Mouse (Mus musculus) c-Kit-positive CD71-positive TER-119-positive erythroid progenitor cells, embryonic 14.5 days (primary cell): ENCODE results near the gene 1700028K03Rik.

Experiments used
- DNase-seq: peaks from one replicate; pipeline ENCODE4 v3.0.0-alpha.2; 2013; ENCODE audit warnings: low spot score

1700028K03Rik gene

GRCm38 (mm10) chr5:107534581-107534980, at the start of gene 1700028K03Rik:
TSS of gene 1700028K03Rik (plus strand) at chr5:107534709.
- no peak for DNase-seq

- DNase-seq = no peak
Measured at GRCm38 (mm10) chr5:107488996-107489395, 45.5 kb upstream of the 1700028K03Rik start.

GRCm38 (mm10) chr5:107491036-107491435, 43.5 kb upstream of the 1700028K03Rik start:
- no peak for DNase-seq

- DNase-seq = no peak
Measured at GRCm38 (mm10) chr5:107492471-107492870, 42.0 kb upstream of the 1700028K03Rik start.

- no peak for DNase-seq
Measured at GRCm38 (mm10) chr5:107494759-107495158, 39.8 kb upstream of the 1700028K03Rik start.

- no peak for DNase-seq
Measured at GRCm38 (mm10) chr5:107496047-107496446, 38.5 kb upstream of the 1700028K03Rik start.

GRCm38 (mm10) chr5:107497519-107498501, 36.7 kb upstream of the 1700028K03Rik start:
- DNase-seq = no peak

- DNase-seq = no peak
Measured at GRCm38 (mm10) chr5:107498806-107499310, 35.7 kb upstream of the 1700028K03Rik start.

- no peak for DNase-seq
Measured at GRCm38 (mm10) chr5:107499891-107500535, 34.5 kb upstream of the 1700028K03Rik start.

GRCm38 (mm10) chr5:107500741-107501140, 33.8 kb upstream of the 1700028K03Rik start:
- DNase-seq = no peak

GRCm38 (mm10) chr5:107507321-107507720, 27.2 kb upstream of the 1700028K03Rik start, which contains the start of gene Gm42669:
TSS of gene Gm42669 (plus strand) at chr5:107507621.
- DNase-seq = no peak

- DNase-seq = no peak
Measured at GRCm38 (mm10) chr5:107510503-107510902, 24.0 kb upstream of the 1700028K03Rik start.

GRCm38 (mm10) chr5:107511326-107511725, 23.2 kb upstream of the 1700028K03Rik start:
- no peak for DNase-seq

GRCm38 (mm10) chr5:107513583-107513982, 20.9 kb upstream of the 1700028K03Rik start:
- DNase-seq = peak; percentile 62

GRCm38 (mm10) chr5:107515453-107515852, 19.1 kb upstream of the 1700028K03Rik start:
- DNase-seq = no peak

- DNase-seq = no peak
Measured at GRCm38 (mm10) chr5:107516087-107516486, 18.4 kb upstream of the 1700028K03Rik start.

- DNase-seq = no peak
Measured at GRCm38 (mm10) chr5:107518602-107519001, 15.9 kb upstream of the 1700028K03Rik start.

GRCm38 (mm10) chr5:107521386-107521785, 13.1 kb upstream of the 1700028K03Rik start:
- no peak for DNase-seq

- no peak for DNase-seq
Measured at GRCm38 (mm10) chr5:107521897-107522296, 12.6 kb upstream of the 1700028K03Rik start.

- no peak for DNase-seq
Measured at GRCm38 (mm10) chr5:107524281-107524680, 10.2 kb upstream of the 1700028K03Rik start.

GRCm38 (mm10) chr5:107528856-107529255, 5.7 kb upstream of the 1700028K03Rik start:
- DNase-seq = no peak

GRCm38 (mm10) chr5:107533590-107533989, 919 bp upstream of the 1700028K03Rik start:
- peak; percentile 20 for DNase-seq

GRCm38 (mm10) chr5:107541696-107542095, 7.2 kb downstream of the 1700028K03Rik start:
- no peak for DNase-seq
